In the genomic region with DNA sequence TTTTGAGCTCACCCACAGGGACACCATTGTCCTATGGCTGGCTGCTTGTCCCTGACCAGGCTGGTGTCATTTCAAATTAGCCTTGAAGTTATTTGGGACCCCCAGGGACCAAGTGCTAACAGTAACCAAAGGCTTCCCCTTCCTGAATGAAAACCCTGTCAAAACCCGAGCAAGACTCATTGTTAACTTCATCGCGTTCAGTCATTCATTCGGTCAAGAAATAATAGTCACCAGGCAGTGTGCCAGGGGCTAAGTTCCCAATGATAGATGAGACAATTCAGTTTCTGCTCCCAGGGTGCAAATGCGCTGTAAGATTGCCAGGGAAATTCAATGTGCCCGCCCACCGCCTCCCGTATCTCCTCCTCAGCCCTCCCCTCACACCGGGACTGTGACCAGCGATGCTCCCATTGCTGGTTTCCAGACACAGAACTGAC, we compare ENCODE assay signal across 9 mouse cellular contexts. TPM values are rescaled to one million over a fixed set of nuclear protein-coding genes. Genes with fewer than 3 reads are reported as not detected.
DNase-seq lines count a peak whose midpoint lies in the region; ATAC-seq and TF ChIP-seq lines count a peak whose summit lies in the region.
"Had no signal": no experiment of that assay in that cellular context is flagged by ENCODE, and none has a peak within 500 bp of the region (broad histone marks: within the 10 kb centered on the region; RNA-seq: fewer than 3 reads in every experiment).

No protein-coding gene starts in this region.

- no peaks in the 10 kb centered on the region for H3K36me3 ChIP-seq in lung, embryonic 14.5 days (ENCODE audit: insufficient read depth)
- H3K36me3 ChIP-seq in forebrain, embryonic 12.5 days (replicated peaks), result no peaks in the 10 kb centered on the region
- no peaks in the 10 kb centered on the region for H3K36me3 ChIP-seq in hindbrain, embryonic 13.5 days
- H3K36me3 ChIP-seq in liver, postnatal 0 days (replicated peaks; ENCODE audit: insufficient read depth, low read length), result no peaks in the 10 kb centered on the region
- H3K36me3 ChIP-seq: liver, embryonic 15.5 days had no signal

- H3K9me3 ChIP-seq in lung, embryonic 14.5 days (ENCODE audit: low read depth, low read length), result no peaks in the 10 kb centered on the region
- no peaks in the 10 kb centered on the region for H3K9me3 ChIP-seq in forebrain, embryonic 12.5 days
- no peaks in the 10 kb centered on the region for H3K9me3 ChIP-seq in hindbrain, embryonic 13.5 days
- H3K9me3 ChIP-seq in liver, postnatal 0 days (ENCODE audit: low read length), result no peaks in the 10 kb centered on the region
- H3K9me3 ChIP-seq: liver, embryonic 15.5 days had no signal

- no peak overlapping the region for H3K4me3 ChIP-seq in lung, embryonic 14.5 days (ENCODE audit: low read depth, low read length)
- no peak overlapping the region for H3K4me3 ChIP-seq in lung, adult 2 months (replicated peaks; ENCODE audit: extremely low read depth, low read depth, low read length)
- H3K4me3 ChIP-seq in forebrain, embryonic 12.5 days (replicated peaks), result no peak overlapping the region
- no peak overlapping the region for H3K4me3 ChIP-seq in hindbrain, embryonic 13.5 days
- H3K4me3 ChIP-seq in liver, postnatal 0 days (ENCODE audit: low read depth, low read length), result no peak overlapping the region
- H3K4me3 ChIP-seq: liver, embryonic 15.5 days had no signal

- H3K4me1 ChIP-seq in lung, embryonic 14.5 days (ENCODE audit: insufficient read depth), result peaks cover 29% of the 10 kb centered on the region
- peaks cover 17% of the 10 kb centered on the region for H3K4me1 ChIP-seq in lung, adult 2 months (ENCODE audit: control insufficient read depth, insufficient read depth, low read length)
- H3K4me1 ChIP-seq in forebrain, embryonic 12.5 days, result peaks cover 60% of the 10 kb centered on the region
- H3K4me1 ChIP-seq in hindbrain, embryonic 13.5 days (replicated peaks), result peaks cover 62% of the 10 kb centered on the region
- H3K4me1 ChIP-seq in liver, postnatal 0 days (ENCODE audit: insufficient read depth), result peaks cover 3% of the 10 kb centered on the region; the same call in 1 of the 2 replicates

- no peak for TF ChIP-seq EP300 in liver, postnatal 0 days (IDR thresholded peaks at IDR 0.05; ENCODE audit: low read depth)

- no peak for TF ChIP-seq POLR2A in lung, adult 2 months (IDR thresholded peaks at IDR 0.05; ENCODE audit: borderline replicate concordance, extremely low read depth, low read depth, low read length)

- no peak overlapping the region for H3K4me2 ChIP-seq in lung, embryonic 14.5 days
- peak overlapping the region; percentile 29 for H3K4me2 ChIP-seq in forebrain, embryonic 12.5 days
- peak overlapping the region; percentile 34 for H3K4me2 ChIP-seq in hindbrain, embryonic 13.5 days
- H3K4me2 ChIP-seq in liver, postnatal 0 days (ENCODE audit: low read depth, low read length), result no peak overlapping the region
- H3K4me2 ChIP-seq: liver, embryonic 15.5 days had no signal

- H3K27ac ChIP-seq in lung, embryonic 14.5 days (ENCODE audit: low read depth), result no peak overlapping the region
- no peak overlapping the region for H3K27ac ChIP-seq in forebrain, embryonic 12.5 days
- no peak overlapping the region for H3K27ac ChIP-seq in hindbrain, embryonic 13.5 days
- H3K27ac ChIP-seq in liver, postnatal 0 days (ENCODE audit: low read depth), result no peak overlapping the region
- H3K27ac ChIP-seq: liver, embryonic 15.5 days had no signal

- 28% methylated on average over 10 of the region's 10 CpGs for WGBS in lung, embryonic 14.5 days
- WGBS in lung, adult 2 months, result 45% methylated on average over 10 of the region's 10 CpGs
- 3% methylated on average over 10 of the region's 10 CpGs for WGBS in forebrain, embryonic 12.5 days
- WGBS in hindbrain, embryonic 13.5 days, result 4% methylated on average over 10 of the region's 10 CpGs
- WGBS in liver, postnatal 0 days (ENCODE audit: insufficient replicate concordance), result 69% methylated on average over 10 of the region's 10 CpGs

- H3K9ac ChIP-seq in lung, embryonic 14.5 days, result no peak overlapping the region
- no peak overlapping the region for H3K9ac ChIP-seq in forebrain, embryonic 12.5 days
- no peak overlapping the region; the same call in 1 of the 2 replicates for H3K9ac ChIP-seq in hindbrain, embryonic 13.5 days
- no peak overlapping the region for H3K9ac ChIP-seq in liver, postnatal 0 days (replicated peaks)
- H3K9ac ChIP-seq: liver, embryonic 15.5 days had no signal

- TF ChIP-seq CTCF in lung, embryonic 14.5 days (IDR thresholded peaks at IDR 0.05; ENCODE audit: low read depth), result no peak
- TF ChIP-seq CTCF in lung, adult 2 months (IDR thresholded peaks at IDR 0.05; ENCODE audit: insufficient read depth, low read length), result no peak
- TF ChIP-seq CTCF in liver, postnatal 0 days (IDR thresholded peaks at IDR 0.05; ENCODE audit: low read depth), result no peak

- peaks cover 12% of the 10 kb centered on the region for H3K27me3 ChIP-seq in lung, embryonic 14.5 days (ENCODE audit: insufficient read depth, low read length)
- peaks cover 92% of the 10 kb centered on the region for H3K27me3 ChIP-seq in forebrain, embryonic 12.5 days
- peaks cover 89% of the 10 kb centered on the region for H3K27me3 ChIP-seq in hindbrain, embryonic 13.5 days
- H3K27me3 ChIP-seq in liver, postnatal 0 days (ENCODE audit: insufficient read depth, low read length), result 0 out of 2 replicates have a peak, but pooled peaks cover 2% of the 10 kb centered on the region

- DNase-seq in lung, embryonic 14.5 days, result peak; percentile 84
- no peak for DNase-seq in lung, adult 2 months
- DNase-seq in lung, postnatal 36 days, result peak; percentile 69
- no peak for DNase-seq in liver, postnatal 0 days
- no peak for DNase-seq in spleen, postnatal 4 days (ENCODE audit: low spot score in 2 of 2)

- ATAC-seq in lung, embryonic 14.5 days (ENCODE audit: insufficient read depth), result no peak
- peak; percentile 56; the same call in 1 of the 2 replicates for ATAC-seq in forebrain, embryonic 12.5 days (ENCODE audit: low FRiP score)
- ATAC-seq in hindbrain, embryonic 13.5 days (ENCODE audit: low FRiP score), result peak; percentile 75
- no peak for ATAC-seq in liver, postnatal 0 days
- no peak for ATAC-seq in erythroblast, adult 5-6 weeks (replicated peaks; ENCODE audit: low FRiP score, poor library complexity, severe bottlenecking)

RNA-seq across cellular contexts. Expression of gene Abca4, which starts 2.0 kb away (rescaled TPM):
- polyA plus RNA-seq in lung, embryonic 14.5 days (2014; fragmentation: Nextera tagmentation; extraction: Ambion mirVana), result 0.78 and 1.7 TPM in 2 replicates
- 5.1 and 5.2 TPM in 2 replicates for polyA plus RNA-seq in lung, adult 2 months (2012; rRNA removed)
- polyA plus RNA-seq in forebrain, embryonic 12.5 days (2016; fragmentation: Nextera tagmentation; extraction: Ambion mirVana), result 1.1 and 1.2 TPM in 2 replicates
- polyA plus RNA-seq in hindbrain, embryonic 13.5 days (2015; fragmentation: Nextera tagmentation; extraction: Ambion mirVana), result 2.1 and 3.1 TPM in 2 replicates
- polyA plus RNA-seq in liver, postnatal 0 days (2015; fragmentation: Nextera tagmentation; extraction: Ambion mirVana), result 0.22 and 0.40 TPM in 2 replicates
- not detected in 2 replicates for total RNA-seq in erythroblast, adult 5-6 weeks (2015; ENCODE audit: low replicate concordance)
- 0.51 TPM in 1 of 2 replicates, not detected in the other for total RNA-seq in erythroblast, adult 5-6 weeks (2017; ENCODE audit: low replicate concordance)

Comparison
In these comparisons a context has a peak if more than half of its experiments do, and no peak if none do; other contexts are left out.
1. DNase-seq: peak in lung, embryonic 14.5 days (single experiment) and lung, postnatal 36 days (single experiment); none in lung, adult 2 months (single experiment), liver, postnatal 0 days (single experiment) and spleen, postnatal 4 days (0 of 2).
2. ATAC-seq: peak in forebrain, embryonic 12.5 days (single experiment) and hindbrain, embryonic 13.5 days (single experiment); none in lung, embryonic 14.5 days (single experiment), liver, postnatal 0 days (single experiment) and erythroblast, adult 5-6 weeks (single experiment).
3. H3K4me2 ChIP-seq: peak in forebrain, embryonic 12.5 days (single experiment) and hindbrain, embryonic 13.5 days (single experiment); none in lung, embryonic 14.5 days (single experiment) and liver, postnatal 0 days (single experiment).